9 mouse cellular contexts compared by ENCODE assay signal in genomic region chr10:86359208-86359607, GRCm38 (mm10). TPM values are rescaled to one million over a fixed set of nuclear protein-coding genes. Genes with fewer than 3 reads are reported as not detected.
DNase-seq lines count a peak whose midpoint lies in the region; ATAC-seq and TF ChIP-seq lines count a peak whose summit lies in the region.
"Had no signal": no experiment of that assay in that cellular context is flagged by ENCODE, and none has a peak within 500 bp of the region (broad histone marks: within the 10 kb centered on the region; RNA-seq: fewer than 3 reads in every experiment).

No protein-coding gene starts in this region.

- no peaks in the 10 kb centered on the region for H3K36me3 ChIP-seq in forebrain, embryonic 15.5 days
- no peaks in the 10 kb centered on the region for H3K36me3 ChIP-seq in forebrain, embryonic 11.5 days (ENCODE audit: control insufficient read depth, insufficient read depth, low read length)
- peaks cover under 1% of the 10 kb centered on the region; the same call in 1 of the 2 replicates for H3K36me3 ChIP-seq in midbrain, embryonic 13.5 days
- H3K36me3 ChIP-seq in midbrain, embryonic 11.5 days (ENCODE audit: control insufficient read depth, insufficient read depth, low read length) = no peaks in the 10 kb centered on the region
- H3K36me3 ChIP-seq in embryonic facial prominence, embryonic 15.5 days = no peaks in the 10 kb centered on the region
- 0 out of 2 replicates have a peak, but pooled peaks cover 3% of the 10 kb centered on the region for H3K36me3 ChIP-seq in midbrain, postnatal 0 days (ENCODE audit: insufficient read depth, low read length)
- no peaks in the 10 kb centered on the region for H3K36me3 ChIP-seq in liver, postnatal 0 days (replicated peaks; ENCODE audit: insufficient read depth, low read length)
- H3K36me3 ChIP-seq: neural tube, embryonic 12.5 days had no signal

- DNase-seq in forebrain, embryonic 11.5 days (ENCODE audit: low spot score) = no peak
- DNase-seq in midbrain, embryonic 11.5 days (ENCODE audit: low spot score, missing footprints) = no peak
- DNase-seq in midbrain, postnatal 0 days (ENCODE audit: low spot score) = peak; percentile 62
- no peak for DNase-seq in liver, postnatal 0 days
- no peak for DNase-seq in layer of hippocampus, adult 11-12 months (ENCODE audit: low spot score)

- no peak overlapping the region for H3K4me2 ChIP-seq in forebrain, embryonic 15.5 days (replicated peaks)
- no peak overlapping the region for H3K4me2 ChIP-seq in forebrain, embryonic 11.5 days (ENCODE audit: low read depth, low read length, severe bottlenecking)
- no peak overlapping the region for H3K4me2 ChIP-seq in midbrain, embryonic 13.5 days (replicated peaks)
- no peak overlapping the region for H3K4me2 ChIP-seq in midbrain, embryonic 11.5 days
- H3K4me2 ChIP-seq in embryonic facial prominence, embryonic 15.5 days (replicated peaks) = no peak overlapping the region
- no peak overlapping the region for H3K4me2 ChIP-seq in midbrain, postnatal 0 days (ENCODE audit: low read depth, low read length, poor library complexity, severe bottlenecking)
- H3K4me2 ChIP-seq in liver, postnatal 0 days (ENCODE audit: low read depth, low read length) = no peak overlapping the region
- H3K4me2 ChIP-seq: neural tube, embryonic 12.5 days had no signal

- H3K4me1 ChIP-seq in forebrain, embryonic 15.5 days = peaks cover 14% of the 10 kb centered on the region
- H3K4me1 ChIP-seq in forebrain, embryonic 11.5 days (replicated peaks; ENCODE audit: control insufficient read depth, insufficient read depth, low read length) = no peaks in the 10 kb centered on the region
- no peaks in the 10 kb centered on the region for H3K4me1 ChIP-seq in midbrain, embryonic 13.5 days (replicated peaks)
- no peaks in the 10 kb centered on the region for H3K4me1 ChIP-seq in midbrain, embryonic 11.5 days (ENCODE audit: control insufficient read depth, insufficient read depth, low read length)
- peaks cover 16% of the 10 kb centered on the region for H3K4me1 ChIP-seq in embryonic facial prominence, embryonic 15.5 days
- no peaks in the 10 kb centered on the region for H3K4me1 ChIP-seq in midbrain, postnatal 0 days (ENCODE audit: insufficient read depth, low read length)
- H3K4me1 ChIP-seq in liver, postnatal 0 days (ENCODE audit: insufficient read depth) = no peaks in the 10 kb centered on the region
- H3K4me1 ChIP-seq: neural tube, embryonic 12.5 days had no signal

- H3K9ac ChIP-seq in forebrain, embryonic 15.5 days (replicated peaks) = no peak overlapping the region
- no peak overlapping the region for H3K9ac ChIP-seq in forebrain, embryonic 11.5 days (ENCODE audit: low read length)
- H3K9ac ChIP-seq in midbrain, embryonic 13.5 days (replicated peaks) = no peak overlapping the region
- no peak overlapping the region for H3K9ac ChIP-seq in midbrain, embryonic 11.5 days (ENCODE audit: low read length)
- no peak overlapping the region for H3K9ac ChIP-seq in embryonic facial prominence, embryonic 15.5 days
- H3K9ac ChIP-seq in midbrain, postnatal 0 days (replicated peaks; ENCODE audit: low read length, poor library complexity, severe bottlenecking) = no peak overlapping the region
- H3K9ac ChIP-seq in liver, postnatal 0 days (replicated peaks) = no peak overlapping the region
- H3K9ac ChIP-seq: neural tube, embryonic 12.5 days had no signal

- no peak for TF ChIP-seq EP300 in liver, postnatal 0 days (IDR thresholded peaks at IDR 0.05; ENCODE audit: low read depth)

- no peaks in the 10 kb centered on the region for H3K9me3 ChIP-seq in forebrain, embryonic 15.5 days
- H3K9me3 ChIP-seq in forebrain, embryonic 11.5 days (ENCODE audit: control insufficient read depth, low read length) = no peaks in the 10 kb centered on the region
- no peaks in the 10 kb centered on the region for H3K9me3 ChIP-seq in midbrain, embryonic 13.5 days
- no peaks in the 10 kb centered on the region for H3K9me3 ChIP-seq in midbrain, embryonic 11.5 days (ENCODE audit: control insufficient read depth, low read length)
- H3K9me3 ChIP-seq in embryonic facial prominence, embryonic 15.5 days (replicated peaks) = no peaks in the 10 kb centered on the region
- H3K9me3 ChIP-seq in midbrain, postnatal 0 days (ENCODE audit: low read length) = no peaks in the 10 kb centered on the region
- H3K9me3 ChIP-seq in liver, postnatal 0 days (ENCODE audit: low read length) = no peaks in the 10 kb centered on the region
- H3K9me3 ChIP-seq: neural tube, embryonic 12.5 days had no signal

- H3K4me3 ChIP-seq in forebrain, embryonic 15.5 days = no peak overlapping the region
- no peak overlapping the region for H3K4me3 ChIP-seq in forebrain, embryonic 11.5 days (ENCODE audit: low read depth, low read length)
- H3K4me3 ChIP-seq in midbrain, embryonic 13.5 days (replicated peaks) = no peak overlapping the region
- H3K4me3 ChIP-seq in midbrain, embryonic 11.5 days (ENCODE audit: low read depth, low read length) = no peak overlapping the region
- no peak overlapping the region for H3K4me3 ChIP-seq in embryonic facial prominence, embryonic 15.5 days (replicated peaks)
- H3K4me3 ChIP-seq in midbrain, postnatal 0 days (ENCODE audit: low read depth, low read length) = no peak overlapping the region
- no peak overlapping the region for H3K4me3 ChIP-seq in liver, postnatal 0 days (ENCODE audit: low read depth, low read length)
- H3K4me3 ChIP-seq: neural tube, embryonic 12.5 days had no signal

- no peak for TF ChIP-seq CTCF in midbrain, postnatal 0 days (IDR thresholded peaks at IDR 0.05)
- no peak for TF ChIP-seq CTCF in liver, postnatal 0 days (IDR thresholded peaks at IDR 0.05; ENCODE audit: low read depth)

- H3K27me3 ChIP-seq in forebrain, embryonic 15.5 days = no peaks in the 10 kb centered on the region
- no peaks in the 10 kb centered on the region for H3K27me3 ChIP-seq in forebrain, embryonic 11.5 days (ENCODE audit: control insufficient read depth, insufficient read depth, low read length)
- H3K27me3 ChIP-seq in midbrain, embryonic 13.5 days = no peaks in the 10 kb centered on the region
- H3K27me3 ChIP-seq in midbrain, embryonic 11.5 days (ENCODE audit: control insufficient read depth, insufficient read depth, low read length) = no peaks in the 10 kb centered on the region
- H3K27me3 ChIP-seq in embryonic facial prominence, embryonic 15.5 days = no peaks in the 10 kb centered on the region
- H3K27me3 ChIP-seq in midbrain, postnatal 0 days (ENCODE audit: insufficient read depth, low read length) = no peaks in the 10 kb centered on the region
- no peaks in the 10 kb centered on the region for H3K27me3 ChIP-seq in liver, postnatal 0 days (ENCODE audit: insufficient read depth, low read length)
- H3K27me3 ChIP-seq: neural tube, embryonic 12.5 days had no signal

- 53% methylated on average over 2 of the region's 2 CpGs for WGBS in forebrain, embryonic 15.5 days
- 68% methylated on average over 2 of the region's 2 CpGs for WGBS in forebrain, embryonic 11.5 days
- WGBS in midbrain, embryonic 13.5 days = 57% methylated on average over 2 of the region's 2 CpGs
- WGBS in midbrain, embryonic 11.5 days = 50% methylated on average over 2 of the region's 2 CpGs
- WGBS in embryonic facial prominence, embryonic 15.5 days = 44% methylated on average over 2 of the region's 2 CpGs
- WGBS in midbrain, postnatal 0 days = 28% methylated on average over 2 of the region's 2 CpGs
- 68% methylated on average over 2 of the region's 2 CpGs for WGBS in liver, postnatal 0 days (ENCODE audit: insufficient replicate concordance)

- peak; percentile 55 for ATAC-seq in forebrain, embryonic 15.5 days (replicated peaks)
- ATAC-seq in forebrain, embryonic 11.5 days (replicated peaks; ENCODE audit: low FRiP score) = no peak
- ATAC-seq in midbrain, embryonic 13.5 days = 0 out of 2 replicates have a peak, but pooled peaks have one; percentile 53
- no peak for ATAC-seq in midbrain, embryonic 11.5 days (ENCODE audit: low FRiP score)
- no peak for ATAC-seq in embryonic facial prominence, embryonic 15.5 days (ENCODE audit: insufficient number of reproducible peaks, low FRiP score, low TSS enrichment, low read depth)
- no peak for ATAC-seq in midbrain, postnatal 0 days (ENCODE audit: low FRiP score)
- no peak for ATAC-seq in liver, postnatal 0 days

- peak overlapping the region; percentile 9; the same call in 1 of the 2 replicates for H3K27ac ChIP-seq in forebrain, embryonic 15.5 days (replicated peaks)
- no peak overlapping the region for H3K27ac ChIP-seq in forebrain, embryonic 11.5 days (ENCODE audit: low read depth, low read length)
- 0 out of 2 replicates have a peak overlapping the region, but pooled peaks have one; percentile 21 for H3K27ac ChIP-seq in midbrain, embryonic 13.5 days
- H3K27ac ChIP-seq in midbrain, embryonic 11.5 days (ENCODE audit: low read depth, low read length) = no peak overlapping the region
- H3K27ac ChIP-seq in embryonic facial prominence, embryonic 15.5 days (replicated peaks) = peak overlapping the region; percentile 13
- H3K27ac ChIP-seq in midbrain, postnatal 0 days (ENCODE audit: low read depth, low read length) = 0 out of 2 replicates have a peak overlapping the region, but pooled peaks have one; percentile 6
- no peak overlapping the region for H3K27ac ChIP-seq in liver, postnatal 0 days (ENCODE audit: low read depth)
- H3K27ac ChIP-seq: neural tube, embryonic 12.5 days had no signal

RNA-seq across cellular contexts. Expression of gene Timp3, which starts 59.0 kb away (rescaled TPM):
- polyA plus RNA-seq in forebrain, embryonic 15.5 days (2015; fragmentation: Nextera tagmentation; extraction: Ambion mirVana) = 15.8 and 16.9 TPM in 2 replicates
- polyA plus RNA-seq in forebrain, embryonic 11.5 days (2014; fragmentation: Nextera tagmentation; extraction: Ambion mirVana) = 20.4 and 21.1 TPM in 2 replicates
- polyA plus RNA-seq in midbrain, embryonic 13.5 days (2015; fragmentation: Nextera tagmentation; extraction: Ambion mirVana) = 16.3 and 19.9 TPM in 2 replicates
- polyA plus RNA-seq in midbrain, embryonic 11.5 days (2014; fragmentation: Nextera tagmentation; extraction: Ambion mirVana) = 20.2 and 20.7 TPM in 2 replicates
- polyA plus RNA-seq in embryonic facial prominence, embryonic 15.5 days (2015; fragmentation: Nextera tagmentation; extraction: Ambion mirVana) = 81.4 and 82.5 TPM in 2 replicates
- 105 and 133 TPM in 2 replicates for total RNA-seq in midbrain, postnatal 0 days (2014; rRNA removed)
- 39.1 and 47.3 TPM in 2 replicates for polyA plus RNA-seq in midbrain, postnatal 0 days (2015; fragmentation: Nextera tagmentation; extraction: Ambion mirVana)
- 6.4 and 7.9 TPM in 2 replicates for polyA plus RNA-seq in liver, postnatal 0 days (2015; fragmentation: Nextera tagmentation; extraction: Ambion mirVana)

Comparison
In these comparisons a context has a peak if more than half of its experiments do, and no peak if none do; other contexts are left out.
1. ATAC-seq: peak in forebrain, embryonic 15.5 days (single experiment) and midbrain, embryonic 13.5 days (single experiment); none in forebrain, embryonic 11.5 days (single experiment), midbrain, embryonic 11.5 days (single experiment), embryonic facial prominence, embryonic 15.5 days (single experiment), midbrain, postnatal 0 days (single experiment) and liver, postnatal 0 days (single experiment).
2. H3K27ac ChIP-seq: peak in forebrain, embryonic 15.5 days (single experiment), midbrain, embryonic 13.5 days (single experiment), embryonic facial prominence, embryonic 15.5 days (single experiment) and midbrain, postnatal 0 days (single experiment); none in forebrain, embryonic 11.5 days (single experiment), midbrain, embryonic 11.5 days (single experiment) and liver, postnatal 0 days (single experiment).